Mouse (Mus musculus): ENCODE data around the gene C2cd4b. TPM values are rescaled to one million over a fixed set of nuclear protein-coding genes. Genes with fewer than 3 reads are reported as not detected.

C2cd4b gene
- polyA plus RNA-seq, 1 experiment: 0.33 TPM

DNA sequence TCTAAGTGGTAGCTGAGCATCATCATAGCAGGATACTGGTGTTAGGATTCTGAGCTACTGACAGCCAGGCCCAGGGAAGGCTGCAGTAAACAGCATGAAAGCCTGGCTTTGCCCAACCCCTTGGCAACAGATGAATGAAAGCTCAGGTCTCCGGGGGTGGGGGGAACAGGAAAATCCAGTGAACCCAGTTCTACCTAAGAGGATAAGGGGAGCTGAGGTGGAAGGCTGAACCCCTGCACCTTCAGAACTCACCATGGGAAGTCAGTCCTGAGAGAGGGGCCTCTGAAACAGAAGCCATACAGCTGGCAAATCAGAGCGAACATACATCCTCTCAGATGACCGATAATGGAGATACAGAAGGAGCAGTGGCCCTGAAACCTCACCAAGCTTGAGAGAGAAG, 34.0 kb upstream of the C2cd4b start:
- Histone ChIP-seq H3K4me1 (ENCODE audit: control insufficient read depth, insufficient read depth, low read length) (no peaks in the 10 kb centered on the region), H3K27ac (ENCODE audit: insufficient read depth, low read length) (no peak overlapping the region), H3K4me3 (replicated peaks; ENCODE audit: insufficient read depth, low read depth, low read length) (no peak overlapping the region), H3K27me3 (ENCODE audit: control insufficient read depth, insufficient read depth, low read length) (no peaks in the 10 kb centered on the region)
- DNase-seq: no peak
- TF ChIP-seq POLR2A (IDR thresholded peaks at IDR 0.05; ENCODE audit: borderline replicate concordance, insufficient read depth, low read length) (no peak), CTCF (IDR thresholded peaks at IDR 0.05; ENCODE audit: borderline replicate concordance, insufficient read depth, low read depth, low read length) (no peak)
- 75% methylated on average over 3 of the region's 3 CpGs for WGBS

DNA sequence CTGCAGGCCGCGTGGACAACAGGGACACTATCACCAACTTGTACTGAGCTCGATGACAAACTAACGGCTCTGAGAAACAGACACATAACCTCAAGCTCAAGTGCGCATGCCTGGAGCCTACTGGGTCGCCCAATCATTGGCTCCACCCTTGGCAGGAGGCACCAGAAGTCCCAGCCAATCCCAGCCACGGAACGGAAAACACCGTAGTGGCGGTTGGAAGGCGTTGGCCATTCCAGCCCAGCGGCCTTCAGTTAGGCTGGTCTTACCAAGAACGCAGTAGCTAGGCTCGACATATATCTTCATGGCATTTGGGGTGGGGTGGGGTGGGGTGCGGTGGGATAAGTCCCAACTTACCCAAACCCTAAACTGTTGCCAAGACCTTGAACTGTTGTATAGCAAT, 25.5 kb upstream of the C2cd4b start:
- Histone ChIP-seq H3K4me3 (replicated peaks; ENCODE audit: insufficient read depth, low read depth, low read length) (no peak overlapping the region), H3K27me3 (ENCODE audit: control insufficient read depth, insufficient read depth, low read length) (no peaks in the 10 kb centered on the region), H3K4me1 (ENCODE audit: control insufficient read depth, insufficient read depth, low read length) (no peaks in the 10 kb centered on the region), H3K27ac (ENCODE audit: insufficient read depth, low read length) (no peak overlapping the region)
- no peak for DNase-seq
- 93% methylated on average over 15 of the region's 15 CpGs for WGBS
- TF ChIP-seq CTCF (IDR thresholded peaks at IDR 0.05; ENCODE audit: borderline replicate concordance, insufficient read depth, low read depth, low read length): no peak
- no peak for TF ChIP-seq POLR2A (IDR thresholded peaks at IDR 0.05; ENCODE audit: borderline replicate concordance, insufficient read depth, low read length)

DNA sequence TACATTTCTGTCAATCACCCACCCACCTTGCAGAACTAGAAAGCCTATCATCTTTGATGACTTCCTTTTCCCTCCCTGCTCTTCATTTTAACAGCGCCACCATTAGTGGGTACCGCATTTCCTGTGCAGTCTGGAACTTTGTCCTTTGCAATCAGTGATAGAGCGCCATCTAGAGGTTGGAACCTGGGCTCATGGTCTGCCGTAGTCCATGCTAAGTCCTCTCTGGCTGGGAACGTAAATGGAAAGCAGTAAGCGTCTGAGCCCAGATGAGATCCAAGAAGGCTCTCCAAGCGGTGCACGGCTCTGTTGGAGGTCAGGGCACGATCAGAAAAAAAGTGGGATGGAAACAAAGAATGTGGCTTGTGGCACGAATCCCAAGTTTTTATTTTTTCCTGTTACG, 23.8 kb upstream of the C2cd4b start:
- peak; percentile 44; the same call in 1 of the 2 replicates for TF ChIP-seq CTCF (IDR thresholded peaks at IDR 0.05; ENCODE audit: borderline replicate concordance, insufficient read depth, low read depth, low read length)
- TF ChIP-seq POLR2A (IDR thresholded peaks at IDR 0.05; ENCODE audit: borderline replicate concordance, insufficient read depth, low read length): no peak
- H3K4me3 ChIP-seq (replicated peaks; ENCODE audit: insufficient read depth, low read depth, low read length): no peak overlapping the region
- peak; percentile 8 to 22 for DNase-seq
- 37% methylated on average over 11 of the region's 11 CpGs for WGBS
- H3K27me3 ChIP-seq (ENCODE audit: control insufficient read depth, insufficient read depth, low read length): no peaks in the 10 kb centered on the region
- H3K4me1 ChIP-seq (ENCODE audit: control insufficient read depth, insufficient read depth, low read length): no peaks in the 10 kb centered on the region
- H3K27ac ChIP-seq (ENCODE audit: insufficient read depth, low read length): no peak overlapping the region

DNA sequence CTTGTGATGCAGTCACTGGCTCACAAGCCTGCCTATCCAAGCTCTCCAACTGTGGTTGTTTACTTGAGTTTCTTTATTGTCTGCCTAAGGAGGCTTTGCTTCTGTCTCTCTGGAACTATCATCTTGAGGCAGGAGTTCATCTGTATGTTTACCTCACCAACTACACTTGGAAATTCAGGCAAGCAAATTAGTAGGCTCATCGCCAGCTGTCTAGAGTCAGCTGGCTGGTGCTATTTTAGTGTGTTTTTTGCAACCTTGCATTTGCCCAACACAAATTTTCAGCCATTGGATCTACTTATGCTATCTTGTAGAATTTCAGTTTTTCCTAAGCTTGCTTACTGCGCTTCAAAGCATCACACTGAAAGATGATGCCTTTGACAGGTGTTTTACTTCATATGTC, 18.0 kb upstream of the C2cd4b start:
- 92% methylated on average over 2 of the region's 2 CpGs for WGBS
- Histone ChIP-seq H3K27ac (ENCODE audit: insufficient read depth, low read length) (no peak overlapping the region), H3K4me1 (ENCODE audit: control insufficient read depth, insufficient read depth, low read length) (no peaks in the 10 kb centered on the region), H3K27me3 (ENCODE audit: control insufficient read depth, insufficient read depth, low read length) (no peaks in the 10 kb centered on the region), H3K4me3 (replicated peaks; ENCODE audit: insufficient read depth, low read depth, low read length) (no peak overlapping the region)
- TF ChIP-seq POLR2A (IDR thresholded peaks at IDR 0.05; ENCODE audit: borderline replicate concordance, insufficient read depth, low read length) (no peak), CTCF (IDR thresholded peaks at IDR 0.05; ENCODE audit: borderline replicate concordance, insufficient read depth, low read depth, low read length) (no peak)
- DNase-seq: no peak

DNA sequence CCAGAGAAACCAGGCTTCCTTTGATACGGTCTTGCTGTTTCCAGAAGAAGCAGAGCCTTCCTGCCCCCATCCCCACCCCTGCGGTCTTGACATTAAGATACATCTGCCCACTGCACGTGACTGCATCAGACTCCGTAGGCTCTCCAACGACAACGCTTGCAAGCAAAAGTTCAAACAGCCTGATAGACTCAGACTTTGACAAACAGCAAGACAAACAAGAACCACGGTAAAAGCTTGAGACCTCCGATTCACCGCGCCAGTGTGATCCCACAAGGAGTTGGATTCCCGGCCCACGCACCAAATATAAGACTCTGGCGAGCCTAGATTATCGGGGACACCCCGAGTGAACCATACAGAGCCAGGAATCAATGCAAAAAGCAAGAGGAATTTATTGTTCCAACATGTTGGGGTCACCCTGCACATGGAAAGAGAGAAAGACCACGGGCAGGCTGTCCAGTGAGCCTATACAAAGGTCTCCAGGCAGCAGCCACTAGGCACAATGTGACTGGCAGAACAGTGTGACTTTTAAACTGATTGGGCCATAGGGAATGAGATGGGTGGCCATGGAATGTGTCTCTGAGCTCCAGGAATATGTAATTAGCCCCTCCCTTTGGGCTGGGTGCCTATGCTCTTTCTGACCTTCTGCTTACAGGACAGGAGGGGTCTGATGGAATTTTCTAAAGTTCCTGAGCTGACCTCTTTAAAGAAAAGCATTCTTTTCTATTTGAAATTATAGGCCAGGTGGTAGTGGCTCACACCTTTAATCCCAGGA, 5.6 kb upstream of the C2cd4b start:
- Histone ChIP-seq H3K4me1 (ENCODE audit: control insufficient read depth, insufficient read depth, low read length) (no peaks in the 10 kb centered on the region), H3K27me3 (ENCODE audit: control insufficient read depth, insufficient read depth, low read length) (no peaks in the 10 kb centered on the region), H3K27ac (ENCODE audit: insufficient read depth, low read length) (no peak overlapping the region), H3K4me3 (replicated peaks; ENCODE audit: insufficient read depth, low read depth, low read length) (no peak overlapping the region)
- DNase-seq: no peak
- TF ChIP-seq CTCF (IDR thresholded peaks at IDR 0.05; ENCODE audit: borderline replicate concordance, insufficient read depth, low read depth, low read length): no peak
- TF ChIP-seq POLR2A (IDR thresholded peaks at IDR 0.05; ENCODE audit: borderline replicate concordance, insufficient read depth, low read length): no peak
- WGBS: 85% methylated on average over 16 of the region's 16 CpGs

DNA sequence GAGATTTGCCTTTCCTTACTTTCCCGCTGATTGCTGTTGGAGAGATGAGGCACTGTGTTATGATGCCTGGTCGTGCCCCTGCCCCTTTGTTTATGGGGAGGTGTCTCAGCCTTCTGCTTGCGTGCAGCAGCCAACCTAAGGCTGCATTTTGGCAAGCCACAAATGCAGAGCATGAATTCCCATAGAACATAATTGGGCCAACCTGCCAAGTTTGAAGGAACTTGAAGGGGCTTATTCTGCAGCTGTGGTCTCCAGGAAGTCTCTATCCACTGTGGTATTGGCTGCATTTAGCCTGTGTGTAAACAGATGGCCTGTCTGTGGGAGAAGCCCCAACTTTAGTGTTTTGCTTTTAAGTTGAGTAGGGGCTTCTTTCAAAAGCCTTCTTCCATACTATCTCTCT, 4.5 kb upstream of the C2cd4b start:
- H3K27ac ChIP-seq (ENCODE audit: insufficient read depth, low read length): no peak overlapping the region
- no peaks in the 10 kb centered on the region for H3K4me1 ChIP-seq (ENCODE audit: control insufficient read depth, insufficient read depth, low read length)
- no peak for DNase-seq
- no peaks in the 10 kb centered on the region for H3K27me3 ChIP-seq (ENCODE audit: control insufficient read depth, insufficient read depth, low read length)
- H3K4me3 ChIP-seq (replicated peaks; ENCODE audit: insufficient read depth, low read depth, low read length): no peak overlapping the region
- TF ChIP-seq POLR2A (IDR thresholded peaks at IDR 0.05; ENCODE audit: borderline replicate concordance, insufficient read depth, low read length) (no peak), CTCF (IDR thresholded peaks at IDR 0.05; ENCODE audit: borderline replicate concordance, insufficient read depth, low read depth, low read length) (no peak)
- WGBS: 34% methylated on average over 3 of the region's 3 CpGs

DNA sequence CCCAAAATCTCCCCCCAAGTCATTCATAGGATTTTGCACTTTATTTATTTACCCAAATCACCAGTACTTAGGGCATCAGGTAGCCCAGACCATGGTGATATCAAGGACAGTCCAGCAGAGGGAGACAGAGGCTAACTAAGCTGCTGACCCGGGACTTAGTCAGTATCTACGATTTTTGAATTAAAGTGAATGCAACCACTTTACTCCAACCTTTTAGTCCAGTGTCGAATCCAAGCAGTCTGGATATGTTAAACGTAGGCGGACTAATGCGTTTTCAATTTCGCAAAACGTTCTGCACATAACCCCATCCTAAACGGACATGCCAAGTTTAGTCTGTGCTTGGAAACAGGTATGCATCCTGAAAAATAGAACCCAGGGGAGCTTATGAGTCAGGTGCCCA, 551 bp upstream of the C2cd4b start:
- Histone ChIP-seq H3K4me1 (ENCODE audit: control insufficient read depth, insufficient read depth, low read length) (no peaks in the 10 kb centered on the region), H3K27me3 (ENCODE audit: control insufficient read depth, insufficient read depth, low read length) (no peaks in the 10 kb centered on the region), H3K27ac (ENCODE audit: insufficient read depth, low read length) (no peak overlapping the region), H3K4me3 (replicated peaks; ENCODE audit: insufficient read depth, low read depth, low read length) (no peak overlapping the region)
- peak; percentile 70 for DNase-seq
- TF ChIP-seq POLR2A (IDR thresholded peaks at IDR 0.05; ENCODE audit: borderline replicate concordance, insufficient read depth, low read length): no peak
- TF ChIP-seq CTCF (IDR thresholded peaks at IDR 0.05; ENCODE audit: borderline replicate concordance, insufficient read depth, low read depth, low read length): peak; percentile 80; the same call in 1 of the 2 replicates
- 4% methylated on average over 9 of the region's 9 CpGs for WGBS

Measured in cerebellum, adult 2 months (tissue).